Mouse (Mus musculus): ENCODE results near the gene Zfp61. TPM values are rescaled to one million over a fixed set of nuclear protein-coding genes. Genes with fewer than 3 reads are reported as not detected.

The Zfp61 gene
- polyA plus RNA-seq, 1 experiment from 2014 or later = 43.4 TPM

GRCm38 (mm10) chr7:24259306-24259999 is 41.6 kb downstream of the Zfp61 start:
- 91% methylated on average over 13 of the region's 13 CpGs for WGBS
- Histone ChIP-seq H3K36me3 (ENCODE audit: control insufficient read depth, insufficient read depth, low read length) (no peaks in the 10 kb centered on the region), H3K9ac (ENCODE audit: low read length) (no peak overlapping the region), H3K27ac (ENCODE audit: low read depth, low read length) (no peak overlapping the region), H3K4me2 (ENCODE audit: low read depth, low read length, severe bottlenecking) (no peak overlapping the region), H3K4me3 (ENCODE audit: low read depth, low read length) (no peak overlapping the region), H3K27me3 (ENCODE audit: control insufficient read depth, insufficient read depth, low read length) (no peaks in the 10 kb centered on the region), H3K4me1 (replicated peaks; ENCODE audit: control insufficient read depth, insufficient read depth, low read length) (no peaks in the 10 kb centered on the region), H3K9me3 (ENCODE audit: control insufficient read depth, low read length) (no peaks in the 10 kb centered on the region)
- DNase-seq (ENCODE audit: low spot score) (no peak), ATAC-seq (replicated peaks; ENCODE audit: low FRiP score) (no peak)

DNA sequence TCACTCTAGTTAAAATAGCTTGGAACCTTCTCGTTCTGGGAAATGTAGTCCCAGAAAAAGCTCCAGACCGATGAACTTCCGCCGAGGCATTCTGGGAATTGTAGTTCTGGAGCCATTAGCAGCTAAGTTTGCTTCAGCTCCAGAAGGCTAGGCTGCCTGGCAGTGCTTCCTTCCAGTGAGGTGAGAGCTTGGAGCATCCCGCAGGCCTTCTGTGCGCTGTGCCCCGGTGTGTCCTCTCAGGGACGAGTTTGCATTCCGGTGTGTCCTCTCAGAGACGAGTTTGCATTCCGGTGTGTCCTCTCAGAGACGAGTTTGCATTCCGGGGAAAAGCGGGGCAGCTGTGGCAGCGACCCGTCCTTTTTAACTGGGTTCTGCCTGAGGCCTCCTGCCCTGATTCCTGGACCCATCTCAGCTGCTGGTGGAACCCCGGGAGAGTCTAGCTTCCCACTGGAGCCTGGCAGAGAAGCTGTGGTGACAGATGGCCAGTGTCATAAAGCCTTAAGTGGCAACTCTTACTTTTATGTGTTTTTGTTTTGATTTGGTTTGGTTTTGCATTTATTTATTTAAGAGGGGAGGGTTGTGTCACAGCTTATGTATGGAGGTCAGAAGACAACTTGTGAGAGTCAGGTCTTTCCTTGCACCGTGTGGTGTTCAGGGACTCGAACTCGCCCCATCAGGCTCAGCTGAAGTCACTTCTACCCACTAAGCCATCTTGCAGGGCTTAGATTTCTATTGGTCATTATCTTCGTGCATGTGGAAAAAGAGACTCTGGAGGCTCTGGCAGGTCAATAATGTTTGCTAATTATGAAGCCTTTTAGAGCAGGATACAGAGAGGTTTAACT is 46.2 kb downstream of the Zfp61 start, which contains the start of gene Zfp108:
Zfp108 (plus strand) TSS at position 162 of the 842 bp plus-strand sequence.
- H3K27ac ChIP-seq (ENCODE audit: low read depth, low read length) = no peak within 1 kb of the TSS
- no peaks in the 10 kb centered on the region for H3K4me1 ChIP-seq (replicated peaks; ENCODE audit: control insufficient read depth, insufficient read depth, low read length)
- no peaks in the 10 kb centered on the region for H3K27me3 ChIP-seq (ENCODE audit: control insufficient read depth, insufficient read depth, low read length)
- peak within 1 kb of the TSS; percentile 36 for H3K4me3 ChIP-seq (ENCODE audit: low read depth, low read length)
- H3K9ac ChIP-seq (ENCODE audit: low read length) = peak within 1 kb of the TSS; percentile 53; the same call in 1 of the 2 replicates
- peak within 1 kb of the TSS; percentile 51 for H3K4me2 ChIP-seq (ENCODE audit: low read depth, low read length, severe bottlenecking)
- no peaks in the 10 kb centered on the region for H3K9me3 ChIP-seq (ENCODE audit: control insufficient read depth, low read length)
- 23% methylated on average over 21 of the region's 21 CpGs for WGBS
- no peaks in the 10 kb centered on the region for H3K36me3 ChIP-seq (ENCODE audit: control insufficient read depth, insufficient read depth, low read length)
- ATAC-seq (replicated peaks; ENCODE audit: low FRiP score) = peak; percentile 90
- DNase-seq (ENCODE audit: low spot score) = peak; percentile 75

DNA sequence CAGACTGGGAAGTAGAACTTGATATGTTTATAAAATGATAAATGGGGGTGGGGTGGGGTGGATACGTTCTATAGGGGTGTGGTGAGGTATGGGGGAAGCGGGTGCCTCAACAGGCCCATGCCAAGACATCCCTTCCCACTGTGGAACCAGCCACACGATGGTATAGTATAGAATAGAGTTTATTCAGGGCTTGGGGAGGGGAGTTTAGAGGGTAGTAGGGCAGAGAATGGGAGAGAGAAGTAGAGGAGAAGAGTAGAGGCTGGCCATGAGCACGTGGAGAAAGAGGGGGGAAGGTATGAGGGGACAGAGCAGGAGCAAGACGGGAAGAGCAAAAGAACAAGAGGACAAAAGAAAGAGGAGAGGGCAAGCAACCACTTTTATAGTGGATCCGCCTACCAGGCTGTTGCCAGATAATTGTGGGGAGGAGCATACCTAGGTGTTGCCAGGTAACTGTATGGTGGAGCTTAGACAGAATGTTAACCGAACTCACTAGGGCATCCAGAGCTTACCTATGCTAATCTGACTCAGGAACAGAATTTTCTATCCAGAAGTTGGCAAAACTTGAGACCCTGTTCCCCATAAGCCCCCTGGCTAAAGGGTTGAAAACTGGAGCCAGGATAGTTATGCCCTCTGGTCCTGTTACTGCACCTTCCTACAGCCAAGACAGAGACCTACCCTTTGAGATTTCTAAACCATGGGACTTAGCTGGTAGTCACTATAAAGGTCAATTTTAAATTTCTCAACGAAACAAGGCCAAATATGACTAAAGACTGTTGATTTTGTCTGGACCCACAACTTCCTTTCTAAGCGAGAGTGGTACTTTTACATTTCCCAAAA is 47.0 kb downstream of the Zfp61 start:
- Histone ChIP-seq H3K4me3 (ENCODE audit: low read depth, low read length) (peak overlapping the region; percentile 36; the same call in 1 of the 2 replicates), H3K9ac (ENCODE audit: low read length) (no peak overlapping the region), H3K4me1 (replicated peaks; ENCODE audit: control insufficient read depth, insufficient read depth, low read length) (no peaks in the 10 kb centered on the region), H3K27ac (ENCODE audit: low read depth, low read length) (no peak overlapping the region), H3K4me2 (ENCODE audit: low read depth, low read length, severe bottlenecking) (peak overlapping the region; percentile 51), H3K9me3 (ENCODE audit: control insufficient read depth, low read length) (no peaks in the 10 kb centered on the region), H3K27me3 (ENCODE audit: control insufficient read depth, insufficient read depth, low read length) (no peaks in the 10 kb centered on the region), H3K36me3 (ENCODE audit: control insufficient read depth, insufficient read depth, low read length) (no peaks in the 10 kb centered on the region)
- ATAC-seq (replicated peaks; ENCODE audit: low FRiP score) = peak; percentile 74
- 65% methylated on average over 9 of the region's 9 CpGs for WGBS
- no peak for DNase-seq (ENCODE audit: low spot score)

Small RNA genes within 50 kb of the gene (microRNA-seq; reads per million reads assigned to microRNA genes)
- not detected for gene Gm27592 (ENCODE audit: insufficient number of aligned reads)

Other genes starting within 250 kb of the Zfp61 start
- not detected in 2 replicates for gene Vmn1r183, start 248.0 kb downstream of the Zfp61 start, polyA plus RNA-seq (2014; fragmentation: Nextera tagmentation; extraction: Ambion mirVana)
- 33.3 and 35.3 TPM in 2 replicates for gene Zfp180, start 219.3 kb downstream of the Zfp61 start, polyA plus RNA-seq (2014; fragmentation: Nextera tagmentation; extraction: Ambion mirVana)
- gene Zfp112, start 188.9 kb downstream of the Zfp61 start, polyA plus RNA-seq (2014; fragmentation: Nextera tagmentation; extraction: Ambion mirVana) = 5.1 and 6.3 TPM in 2 replicates
- gene Zfp235, start 167.1 kb downstream of the Zfp61 start, polyA plus RNA-seq (2014; fragmentation: Nextera tagmentation; extraction: Ambion mirVana) = 17.4 and 17.6 TPM in 2 replicates
- gene Zfp114, start 126.2 kb downstream of the Zfp61 start, polyA plus RNA-seq (2014; fragmentation: Nextera tagmentation; extraction: Ambion mirVana) = 6.2 and 6.7 TPM in 2 replicates
- gene Zfp111, start 89.8 kb downstream of the Zfp61 start, polyA plus RNA-seq (2014; fragmentation: Nextera tagmentation; extraction: Ambion mirVana) = 9.6 and 12.3 TPM in 2 replicates
- gene Zfp109, start 63.7 kb downstream of the Zfp61 start, polyA plus RNA-seq (2014; fragmentation: Nextera tagmentation; extraction: Ambion mirVana) = 5.0 and 5.7 TPM in 2 replicates
- 2.6 and 3.0 TPM in 2 replicates for gene Zfp108, start 46.4 kb downstream of the Zfp61 start, polyA plus RNA-seq (2014; fragmentation: Nextera tagmentation; extraction: Ambion mirVana)
- 7.4 and 9.0 TPM in 2 replicates for gene Zfp93, start 30.8 kb downstream of the Zfp61 start, polyA plus RNA-seq (2014; fragmentation: Nextera tagmentation; extraction: Ambion mirVana)
- gene Zfp94, start 15.4 kb upstream of the Zfp61 start, polyA plus RNA-seq (2014; fragmentation: Nextera tagmentation; extraction: Ambion mirVana) = 15.2 and 15.9 TPM in 2 replicates
- gene Tescl, start 32.7 kb upstream of the Zfp61 start, polyA plus RNA-seq (2014; fragmentation: Nextera tagmentation; extraction: Ambion mirVana) = 0.23 TPM in 1 of 2 replicates, not detected in the other
- not detected in 2 replicates for gene Lypd5, start 48.0 kb upstream of the Zfp61 start, polyA plus RNA-seq (2014; fragmentation: Nextera tagmentation; extraction: Ambion mirVana)
- 3.5 and 4.1 TPM in 2 replicates for gene Kcnn4, start 69.0 kb upstream of the Zfp61 start, polyA plus RNA-seq (2014; fragmentation: Nextera tagmentation; extraction: Ambion mirVana)
- 29.6 and 29.8 TPM in 2 replicates for gene Smg9, start 98.4 kb upstream of the Zfp61 start, polyA plus RNA-seq (2014; fragmentation: Nextera tagmentation; extraction: Ambion mirVana)
- not detected in 2 replicates for gene Irgc1, start 151.1 kb upstream of the Zfp61 start, polyA plus RNA-seq (2014; fragmentation: Nextera tagmentation; extraction: Ambion mirVana)
- 1.1 and 1.2 TPM in 2 replicates for gene Plaur, start 161.3 kb upstream of the Zfp61 start, polyA plus RNA-seq (2014; fragmentation: Nextera tagmentation; extraction: Ambion mirVana)
- 7.1 and 8.9 TPM in 2 replicates for gene Cadm4, start 180.8 kb upstream of the Zfp61 start, polyA plus RNA-seq (2014; fragmentation: Nextera tagmentation; extraction: Ambion mirVana)
- gene Zfp428, start 205.8 kb upstream of the Zfp61 start, polyA plus RNA-seq (2014; fragmentation: Nextera tagmentation; extraction: Ambion mirVana) = 109 and 114 TPM in 2 replicates
- gene AC161166.1, start 211.2 kb upstream of the Zfp61 start, polyA plus RNA-seq (2014; fragmentation: Nextera tagmentation; extraction: Ambion mirVana) = 0.96 and 1.3 TPM in 2 replicates
- gene Irgq, start 229.5 kb upstream of the Zfp61 start, polyA plus RNA-seq (2014; fragmentation: Nextera tagmentation; extraction: Ambion mirVana) = 16.1 and 16.4 TPM in 2 replicates
- not detected in 2 replicates for gene Pinlyp, start 244.9 kb upstream of the Zfp61 start, polyA plus RNA-seq (2014; fragmentation: Nextera tagmentation; extraction: Ambion mirVana)
- 140 and 150 TPM in 2 replicates for gene Xrcc1, start 245.1 kb upstream of the Zfp61 start, polyA plus RNA-seq (2014; fragmentation: Nextera tagmentation; extraction: Ambion mirVana)